Mouse (Mus musculus): ENCODE measurements around the gene Kctd17.

Kctd17 gene

DNA sequence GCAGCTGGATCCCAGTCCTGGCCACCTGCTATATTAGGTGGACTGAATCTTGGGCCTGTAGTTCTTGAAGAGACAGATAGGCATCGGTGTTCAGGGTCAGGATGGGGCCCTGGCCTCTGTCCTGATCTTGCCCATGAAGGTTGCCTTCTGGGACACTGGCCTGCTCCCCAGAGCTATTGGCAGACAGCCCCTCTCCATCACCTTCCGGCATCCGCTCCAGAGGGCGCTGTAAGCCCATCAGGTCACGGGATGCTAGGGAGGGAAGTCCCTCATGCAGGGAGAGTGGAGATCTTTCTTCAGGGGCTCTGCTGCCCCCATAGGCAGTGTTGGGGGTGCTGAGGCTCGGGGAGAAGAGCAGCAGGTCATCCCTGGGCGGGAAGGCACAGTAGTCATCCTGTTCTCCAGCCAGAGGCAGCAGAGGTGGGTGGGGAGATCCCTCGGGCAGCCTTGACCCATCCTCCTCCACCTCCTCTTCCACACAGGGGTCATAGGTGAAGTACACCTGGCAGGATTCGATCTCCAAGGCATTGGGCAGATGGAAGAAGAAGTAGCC is 53.2 kb downstream of the Kctd17 start:
- DNase-seq (ENCODE audit: low spot score in 2 of 2): no peak

DNA sequence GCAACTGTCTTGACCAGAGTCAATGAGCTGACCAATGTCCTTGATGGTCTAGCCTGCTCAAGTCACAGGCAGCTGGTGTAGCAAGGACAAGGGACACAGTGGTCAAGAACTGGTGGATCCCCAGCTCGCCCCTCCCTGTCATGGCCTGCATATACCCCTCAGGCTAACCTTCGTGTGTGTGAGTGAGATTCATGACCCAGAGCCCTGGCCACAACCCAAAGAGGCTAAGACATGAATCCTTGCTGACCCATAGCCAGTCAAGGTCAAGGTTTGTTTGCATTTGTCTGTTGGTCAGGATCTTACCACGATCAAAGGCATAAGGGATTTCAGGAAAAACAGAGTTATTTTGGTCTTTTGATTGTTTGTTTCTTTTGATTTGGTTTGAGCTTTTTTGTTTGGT is 54.2 kb downstream of the Kctd17 start:
- no peak for DNase-seq (ENCODE audit: low spot score in 2 of 2)

DNA sequence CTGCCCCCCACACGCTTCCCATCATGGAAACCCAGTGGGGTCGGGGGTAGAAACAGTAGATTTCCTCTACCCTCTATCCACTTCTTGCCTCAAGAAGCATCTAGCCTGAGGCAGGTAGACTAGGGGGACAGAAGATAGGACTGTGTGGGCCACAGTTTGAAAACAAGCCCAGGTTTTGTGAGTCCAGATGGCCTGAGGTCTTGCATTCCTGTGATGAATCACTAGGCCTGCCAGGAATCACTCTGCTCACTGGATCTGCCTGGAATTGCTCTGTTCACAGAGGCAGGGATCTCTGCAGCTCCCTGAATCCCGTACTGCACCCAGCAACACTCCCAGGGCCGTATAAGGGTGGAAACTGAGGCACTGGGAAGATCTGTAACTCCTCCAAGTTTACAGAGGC is 54.9 kb downstream of the Kctd17 start:
- no peak for DNase-seq (ENCODE audit: low spot score in 2 of 2)

DNA sequence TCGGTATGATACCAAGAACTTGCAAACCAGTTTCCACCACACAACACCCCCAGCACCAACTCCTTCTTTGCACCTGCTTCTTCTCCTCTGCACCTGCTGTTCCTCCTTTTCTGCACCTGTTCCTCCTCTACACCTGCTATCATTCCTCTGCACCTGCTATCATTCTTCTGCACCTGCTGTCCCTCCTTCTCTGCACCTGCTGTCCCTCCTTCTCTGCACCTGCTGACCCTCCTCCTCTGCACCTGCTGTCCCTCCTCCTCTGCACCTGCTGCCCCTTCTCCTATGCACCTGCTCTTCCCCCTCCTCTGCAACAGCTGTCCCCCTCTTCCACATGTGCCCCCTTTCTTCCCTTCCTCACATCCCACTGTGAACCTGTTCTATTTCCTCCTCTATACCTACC is 58.2 kb downstream of the Kctd17 start:
- no peak for DNase-seq (ENCODE audit: low spot score in 2 of 2)

DNA sequence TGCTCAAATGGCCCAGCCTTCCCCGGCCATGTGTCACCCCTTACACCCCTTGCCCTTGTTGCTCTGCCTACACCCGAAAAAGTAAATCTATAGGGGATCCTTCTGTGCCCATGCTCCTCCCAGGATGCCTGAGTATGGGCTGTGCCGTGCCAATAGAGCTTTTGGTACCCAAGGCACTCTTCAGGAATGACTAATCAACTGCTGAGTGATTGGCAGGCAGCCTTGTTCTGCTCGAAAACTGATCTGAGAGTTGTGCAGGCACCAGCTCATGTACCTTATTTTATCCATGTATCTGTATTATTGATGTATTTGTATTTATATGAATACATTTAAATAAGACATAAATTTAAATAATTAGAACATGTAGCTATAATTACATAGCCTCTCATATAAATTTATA is 58.7 kb downstream of the Kctd17 start:
- no peak for DNase-seq (ENCODE audit: low spot score in 2 of 2)

Measured in right cerebral cortex, postnatal 36 days (tissue).